Mouse (Mus musculus) gastrocnemius, postnatal 36 days (tissue): ENCODE measurements around the gene Olfr361. TPM values are rescaled to one million over a fixed set of nuclear protein-coding genes. Genes with fewer than 3 reads are reported as not detected.
"Not testable (repeated sequence)": the region's sequence is repeated elsewhere in the genome, so short reads cannot be mapped to it uniquely, and the experiment has no call there.

ENCODE experiments used
- DNase-seq, 2 experiments: peaks; one replicate each; pipeline ENCODE4 v3.0.0; 2022
- intact Hi-C: fragments of 180-260 bp; cut with DNase I; formaldehyde crosslinking; loops from one replicate; pipeline ENCODE4 v1.15.1; 2025
- long read RNA-seq, 2 experiments: library from polyadenylated mRNA; stranded (forward); transcript quantifications; one replicate each; pipeline ENCODE4 v2.0.0; 2021
- total RNA-seq, 2 experiments: library from RNA; stranded (reverse); gene quantifications; 2 replicates each; pipeline ENCODE4 v1.2.3; 2021

Gene Olfr361
- not detected for total RNA-seq
- long read RNA-seq, experiment 1 = 0 reads
- long read RNA-seq, experiment 2 = 0 reads

- intact Hi-C loops, DNase-seq: not testable (repeated sequence)
Observed at GRCm38 (mm10) chr2:37089190-37089589, at the start of gene Olfr361. Gene Olfr361, minus strand, starts transcription at chr2:37089290.

GRCm38 (mm10) chr2:37117810-37118209 lies 28.7 kb upstream of the Olfr361 start, which contains the start of gene Olfr362:
Gene Olfr362, minus strand, starts transcription at chr2:37117910.
- DNase-seq = no peak
- intact Hi-C loops = no loop called here

- intact Hi-C loops = no loop called here
- DNase-seq = no peak
Observed at GRCm38 (mm10) chr2:37065446-37065845, 23.6 kb downstream of the Olfr361 start, which contains the start of gene Olfr360. Gene Olfr360, plus strand, starts transcription at chr2:37065746.

Other genes with a start within 250 kb of the Olfr361 start
- gene Olfr350, start 243.0 kb downstream of the Olfr361 start, total RNA-seq = not detected
- not detected for gene Olfr351, start 226.6 kb downstream of the Olfr361 start, total RNA-seq
- gene Olfr352, start 220.8 kb downstream of the Olfr361 start, total RNA-seq = not detected
- gene Olfr353, start 196.4 kb downstream of the Olfr361 start, total RNA-seq = not detected
- not detected for gene Olfr354, start 183.6 kb downstream of the Olfr361 start, total RNA-seq
- not detected for gene Olfr355, start 160.4 kb downstream of the Olfr361 start, total RNA-seq
- not detected for gene Olfr356, start 152.2 kb downstream of the Olfr361 start, total RNA-seq
- gene Olfr357, start 95.5 kb downstream of the Olfr361 start, total RNA-seq = not detected
- gene Olfr358, start 80.0 kb downstream of the Olfr361 start, total RNA-seq = not detected
- gene Olfr360, start 23.5 kb downstream of the Olfr361 start, total RNA-seq = not detected
- not detected for gene Olfr362, start 28.6 kb upstream of the Olfr361 start, total RNA-seq
- gene Olfr364-ps1, start 50.0 kb upstream of the Olfr361 start, total RNA-seq = not detected
- not detected for gene Olfr365, start 98.9 kb upstream of the Olfr361 start, total RNA-seq
- gene Olfr366, start 122.3 kb upstream of the Olfr361 start, total RNA-seq = not detected
- not detected for gene Olfr368, start 237.2 kb upstream of the Olfr361 start, total RNA-seq